Mouse (Mus musculus) E14TG2a.4 (cell line): ENCODE results near the gene Aip.

Source experiments
- H3K27me3 ChIP-seq: 2 replicates; pipeline ENCODE4 v1.6.1; 2014; ENCODE audit warnings: low read length, control low read depth; ENCODE audit not compliant: insufficient read depth
- H3K36me3 ChIP-seq: 2 replicates; pipeline ENCODE4 v1.6.1; 2014; ENCODE audit warnings: low read length, control low read depth; ENCODE audit not compliant: insufficient read depth
- H3K4me1 ChIP-seq: replicated peaks from 2 replicates; pipeline ENCODE4 v1.6.1; 2014; ENCODE audit warnings: low read depth, low read length, control low read depth
- H3K4me3 ChIP-seq: replicated peaks from 2 replicates; pipeline ENCODE4 v1.5.1; 2014; ENCODE audit warnings: mild to moderate bottlenecking, low read length
- H3K9me3 ChIP-seq: 2 replicates; pipeline ENCODE4 v1.6.1; 2014; ENCODE audit warnings: low read length, control low read depth
- CTCF ChIP-seq: conservative IDR thresholded peaks from 2 replicates; pipeline ENCODE4 v1.5.1; 2014; ENCODE audit warnings: low read length
- NANOG ChIP-seq: IDR thresholded peaks from 2 replicates; pipeline ENCODE4 v1.6.1; 2014; ENCODE audit warnings: borderline replicate concordance, low read length, mixed read lengths
- POU5F1 ChIP-seq: IDR thresholded peaks from 2 replicates; pipeline ENCODE4 v1.6.1; 2014; ENCODE audit warnings: low read length, borderline replicate concordance

Gene Aip

DNA sequence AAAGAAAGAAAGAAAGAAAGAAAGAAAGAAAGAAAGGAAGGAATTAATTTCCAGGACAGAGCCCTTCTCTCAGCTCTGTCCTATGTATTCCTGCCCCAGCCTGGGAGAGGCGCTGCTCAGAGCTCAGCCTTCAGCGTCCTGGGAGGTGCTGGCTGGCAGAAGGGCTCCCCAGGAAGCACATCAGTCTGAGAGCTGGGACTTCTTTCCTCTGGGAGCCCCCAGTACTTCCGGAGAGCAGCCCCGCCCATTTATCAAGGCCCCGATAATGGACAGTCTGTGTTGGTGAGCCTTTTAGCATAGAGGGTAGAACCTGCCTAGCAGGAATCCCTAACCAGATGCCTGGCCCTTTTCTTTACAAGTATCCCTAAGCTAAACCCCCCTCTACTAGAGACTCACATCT lies 37.5 kb downstream of the Aip start:
- no peak overlapping the region for H3K4me3 ChIP-seq
- peaks cover 10% of the 10 kb centered on the region for H3K27me3 ChIP-seq
- peaks cover 31% of the 10 kb centered on the region for H3K4me1 ChIP-seq
- H3K36me3 ChIP-seq: no peaks in the 10 kb centered on the region
- no peak for TF ChIP-seq NANOG
- no peak for TF ChIP-seq CTCF
- no peak for TF ChIP-seq POU5F1
- H3K9me3 ChIP-seq: no peaks in the 10 kb centered on the region

DNA sequence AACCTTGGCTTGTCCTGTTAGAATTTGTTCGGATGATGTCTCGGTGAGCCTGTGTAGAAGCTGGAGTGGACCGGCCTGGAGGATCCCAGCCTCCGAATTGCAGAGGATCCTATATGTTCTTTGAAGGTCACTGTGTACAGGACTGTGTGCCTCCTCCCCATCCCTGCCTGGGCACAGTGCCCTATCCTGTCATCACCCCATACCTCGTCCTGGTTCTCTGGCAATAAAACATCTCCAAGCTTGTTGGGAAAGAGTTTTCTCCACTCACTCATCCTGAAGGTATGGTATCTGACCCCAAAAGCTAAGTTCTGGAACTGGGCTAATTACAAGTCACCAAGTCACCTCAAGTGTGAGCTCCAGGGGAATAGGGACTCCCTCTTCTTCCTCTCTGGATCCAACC lies 38.6 kb downstream of the Aip start:
- Histone ChIP-seq H3K27me3 (peaks cover 10% of the 10 kb centered on the region), H3K4me3 (no peak overlapping the region), H3K4me1 (peaks cover 38% of the 10 kb centered on the region), H3K9me3 (no peaks in the 10 kb centered on the region), H3K36me3 (no peaks in the 10 kb centered on the region)
- TF ChIP-seq POU5F1: no peak
- TF ChIP-seq NANOG: no peak
- no peak for TF ChIP-seq CTCF

DNA sequence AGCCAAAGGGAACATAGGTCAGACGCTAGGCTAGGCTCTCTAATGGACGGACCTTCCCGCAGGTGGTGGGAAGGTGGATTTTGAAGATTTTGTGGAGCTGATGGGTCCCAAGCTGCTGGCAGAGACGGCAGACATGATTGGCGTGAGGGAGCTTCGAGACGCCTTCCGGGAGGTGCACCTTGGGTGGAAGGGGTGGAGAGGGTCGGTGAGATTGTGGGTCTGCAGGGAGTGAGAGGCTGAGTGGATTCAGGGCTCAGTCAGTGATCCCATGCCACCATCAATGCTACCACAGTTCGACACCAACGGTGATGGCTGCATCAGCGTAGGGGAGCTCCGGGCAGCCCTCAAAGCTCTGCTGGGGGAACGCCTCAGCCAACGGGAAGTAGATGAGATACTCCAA lies 39.5 kb downstream of the Aip start:
- TF ChIP-seq NANOG (no peak), POU5F1 (no peak), CTCF (no peak)

DNA sequence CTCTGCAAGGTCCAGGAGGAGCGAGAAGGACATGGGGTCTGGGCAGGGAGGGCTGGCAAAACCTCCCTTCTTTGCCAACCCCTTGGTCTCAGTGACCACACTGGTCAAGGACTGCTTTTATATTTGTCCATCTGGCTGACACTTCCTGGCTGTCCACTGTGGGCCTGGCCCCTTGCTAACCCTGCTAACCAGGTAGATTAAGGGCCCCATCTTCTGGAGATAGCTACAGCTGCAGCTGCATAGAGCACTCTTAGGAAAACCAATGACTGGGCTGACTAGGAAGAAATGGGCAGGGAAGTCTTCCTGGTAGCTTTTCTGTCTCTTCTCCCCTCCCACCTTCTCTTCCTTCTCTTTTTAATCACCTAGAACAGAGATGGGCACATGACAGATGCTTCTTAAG lies 40.7 kb downstream of the Aip start:
- TF ChIP-seq POU5F1 (no peak), CTCF (no peak), NANOG (no peak)
- H3K4me1 ChIP-seq: peaks cover 32% of the 10 kb centered on the region
- H3K9me3 ChIP-seq: no peaks in the 10 kb centered on the region
- peaks cover 17% of the 10 kb centered on the region for H3K27me3 ChIP-seq
- no peaks in the 10 kb centered on the region for H3K36me3 ChIP-seq
- H3K4me3 ChIP-seq: no peak overlapping the region

More for the DNA sequence above, 39.5 kb downstream of the Aip start:
- Histone ChIP-seq H3K9me3 (no peaks in the 10 kb centered on the region), H3K4me3 (no peak overlapping the region), H3K4me1 (peaks cover 38% of the 10 kb centered on the region), H3K36me3 (no peaks in the 10 kb centered on the region), H3K27me3 (peaks cover 17% of the 10 kb centered on the region)

DNA sequence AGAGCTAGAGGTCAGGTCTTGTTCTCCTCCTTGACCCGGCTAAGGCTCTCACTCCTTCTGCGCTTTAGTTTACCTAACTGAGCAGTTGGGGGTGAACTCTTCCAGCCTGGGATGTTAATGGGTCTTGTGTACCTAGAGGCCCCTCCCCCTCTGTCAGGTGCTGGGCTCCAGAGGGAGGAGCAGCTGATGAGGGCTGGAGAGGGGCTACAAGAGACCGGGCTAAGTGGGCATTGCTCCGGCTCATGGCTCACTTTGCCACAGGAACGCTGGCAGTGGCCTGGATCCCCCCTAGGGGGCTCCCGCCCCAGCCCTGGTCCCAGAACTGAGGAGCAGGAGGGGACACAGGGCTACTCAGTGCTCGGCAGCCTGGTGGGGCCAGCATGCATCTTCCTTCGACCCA lies 41.8 kb downstream of the Aip start:
- Histone ChIP-seq H3K4me3 (peak overlapping the region; percentile 37), H3K27me3 (peaks cover 21% of the 10 kb centered on the region), H3K9me3 (no peaks in the 10 kb centered on the region), H3K4me1 (peaks cover 28% of the 10 kb centered on the region), H3K36me3 (no peaks in the 10 kb centered on the region)
- TF ChIP-seq CTCF (no peak), NANOG (no peak), POU5F1 (no peak)

DNA sequence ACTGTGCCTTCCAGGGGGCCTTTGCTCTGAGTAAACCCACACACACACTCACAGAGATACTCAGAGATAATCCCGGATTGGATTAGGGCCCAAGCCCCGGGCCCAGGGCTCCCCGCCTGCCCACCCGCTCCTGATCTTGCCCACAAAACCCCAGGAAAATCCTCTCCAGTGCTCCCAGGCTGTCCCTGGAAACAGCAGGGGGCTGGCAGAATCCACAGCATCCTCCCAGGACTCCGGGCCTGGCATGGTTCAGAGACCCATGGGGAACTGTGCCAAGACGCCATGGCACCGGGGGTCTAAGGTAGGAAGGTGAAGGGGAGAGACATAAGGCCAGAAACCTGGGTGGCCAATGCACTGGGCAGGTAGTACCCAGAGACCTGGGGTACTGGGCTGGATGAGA lies 42.3 kb downstream of the Aip start:
- no peak for TF ChIP-seq POU5F1
- no peak for TF ChIP-seq CTCF
- TF ChIP-seq NANOG: no peak
- Histone ChIP-seq H3K36me3 (no peaks in the 10 kb centered on the region), H3K4me3 (peak overlapping the region; percentile 37), H3K9me3 (no peaks in the 10 kb centered on the region), H3K27me3 (peaks cover 21% of the 10 kb centered on the region), H3K4me1 (peaks cover 24% of the 10 kb centered on the region)

DNA sequence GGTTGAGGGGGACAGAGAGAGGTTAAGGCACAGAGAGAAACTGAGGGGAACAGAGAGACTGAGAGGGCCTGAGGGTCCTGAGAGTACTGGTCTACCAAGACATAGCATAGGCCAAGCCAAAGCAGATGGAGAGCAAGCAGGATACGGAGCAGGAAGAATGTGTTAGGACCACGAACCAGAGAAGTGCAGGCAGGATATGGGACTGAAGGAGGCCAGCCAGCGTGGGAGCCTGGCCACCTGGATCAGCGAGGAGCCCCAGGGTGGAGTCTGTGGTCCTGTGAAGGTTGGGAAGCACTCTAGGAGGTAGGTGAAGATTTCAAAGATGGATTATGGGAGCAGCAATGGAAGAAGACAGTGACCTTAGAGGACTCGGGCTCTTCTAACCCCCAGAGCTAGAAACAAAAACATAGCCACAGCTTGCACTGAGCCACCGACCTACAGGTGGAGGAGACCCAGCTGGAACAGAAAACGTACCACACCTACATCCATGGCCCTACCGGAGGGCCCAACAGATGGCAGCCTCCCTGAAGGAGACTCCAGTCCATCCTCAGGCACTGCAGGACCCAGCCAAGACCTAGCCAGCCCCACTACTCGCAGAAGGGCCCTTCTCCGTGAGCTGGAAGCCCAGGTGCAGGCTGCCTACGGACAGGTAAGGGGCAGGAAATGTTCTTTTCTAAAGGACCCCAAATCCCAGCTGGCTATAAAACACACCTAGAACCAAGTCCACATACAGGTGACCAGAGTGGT lies 43.3 kb downstream of the Aip start:
- TF ChIP-seq CTCF (no peak), NANOG (no peak), POU5F1 (no peak)
- H3K9me3 ChIP-seq: no peaks in the 10 kb centered on the region
- no peaks in the 10 kb centered on the region for H3K36me3 ChIP-seq

DNA sequence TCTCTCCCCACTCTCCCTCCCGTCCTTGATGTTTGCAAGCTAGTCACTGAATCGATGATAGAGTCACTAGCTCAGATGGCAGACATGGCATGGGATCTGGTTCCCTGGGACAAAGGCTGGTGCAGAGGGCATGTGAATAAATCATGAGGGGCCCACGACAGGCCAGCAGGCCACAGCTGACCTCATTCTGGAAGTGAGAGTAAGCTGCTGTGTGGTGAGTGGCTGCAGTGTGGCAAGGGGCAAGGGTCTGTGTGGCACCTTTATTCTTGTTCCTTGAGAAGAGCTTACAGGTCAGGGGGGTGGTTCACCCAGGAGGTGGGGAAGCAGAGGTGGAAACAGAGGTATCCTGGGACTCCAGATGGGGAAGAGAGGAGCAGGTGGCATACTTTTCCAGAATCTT lies 44.3 kb downstream of the Aip start, which contains the start of gene Cabp2:
TSS of gene Cabp2 (plus strand) at position 185 of the 400 bp plus-strand sequence.
- H3K9me3 ChIP-seq: peaks cover 3% of the 10 kb centered on the region
- no peaks in the 10 kb centered on the region for H3K36me3 ChIP-seq
- H3K4me1 ChIP-seq: peaks cover 21% of the 10 kb centered on the region
- H3K4me3 ChIP-seq: no peak within 1 kb of the TSS
- peaks cover 21% of the 10 kb centered on the region for H3K27me3 ChIP-seq
- TF ChIP-seq CTCF: no peak
- TF ChIP-seq NANOG: no peak
- TF ChIP-seq POU5F1: no peak

More for the DNA sequence above, 43.3 kb downstream of the Aip start:
- Histone ChIP-seq H3K27me3 (peaks cover 21% of the 10 kb centered on the region), H3K4me3 (peak overlapping the region; percentile 37; the same call in 1 of the 2 replicates), H3K4me1 (peaks cover 21% of the 10 kb centered on the region)

DNA sequence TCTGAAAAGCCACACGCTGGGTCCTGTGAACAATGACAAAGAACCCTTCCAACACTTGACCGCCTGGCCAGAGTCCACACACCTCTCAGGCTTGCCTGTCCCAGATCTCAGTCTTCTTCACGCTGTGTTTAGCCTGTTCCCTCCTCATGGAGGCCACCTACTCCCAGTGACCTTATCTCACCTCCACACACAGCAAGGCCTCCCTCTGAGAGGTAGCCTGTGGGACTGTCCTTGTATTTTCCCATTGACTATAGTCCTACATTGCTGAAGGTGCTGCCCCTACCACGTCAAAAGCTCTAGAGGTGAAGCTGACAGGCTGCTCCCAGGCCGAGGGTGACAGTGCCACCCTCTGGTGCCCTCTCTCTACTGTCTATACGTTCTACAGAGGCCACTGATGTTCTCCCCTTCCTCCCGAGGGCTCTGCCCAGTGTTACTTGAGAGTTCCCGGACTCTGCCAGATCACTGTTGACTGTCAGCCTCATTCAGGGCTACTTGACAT lies 45.1 kb downstream of the Aip start:
- Histone ChIP-seq H3K9me3 (peaks cover 8% of the 10 kb centered on the region), H3K27me3 (peaks cover 15% of the 10 kb centered on the region), H3K36me3 (no peaks in the 10 kb centered on the region), H3K4me1 (peaks cover 21% of the 10 kb centered on the region), H3K4me3 (no peak overlapping the region)
- TF ChIP-seq CTCF (no peak), NANOG (no peak), POU5F1 (no peak)
